Mouse (Mus musculus): ENCODE measurements at regions not wholly inside any gene's neighbourhood (a gene's known extent, or its start where the extent isn't known, plus 50 kb on each side); places are given as distances from the start of the nearest gene placed in this dataset.

GRCm38 (mm10) chr13:110897621-110898020 lies 357.2 kb upstream of the Actbl2 start:
- no peak for DNase-seq

DNA sequence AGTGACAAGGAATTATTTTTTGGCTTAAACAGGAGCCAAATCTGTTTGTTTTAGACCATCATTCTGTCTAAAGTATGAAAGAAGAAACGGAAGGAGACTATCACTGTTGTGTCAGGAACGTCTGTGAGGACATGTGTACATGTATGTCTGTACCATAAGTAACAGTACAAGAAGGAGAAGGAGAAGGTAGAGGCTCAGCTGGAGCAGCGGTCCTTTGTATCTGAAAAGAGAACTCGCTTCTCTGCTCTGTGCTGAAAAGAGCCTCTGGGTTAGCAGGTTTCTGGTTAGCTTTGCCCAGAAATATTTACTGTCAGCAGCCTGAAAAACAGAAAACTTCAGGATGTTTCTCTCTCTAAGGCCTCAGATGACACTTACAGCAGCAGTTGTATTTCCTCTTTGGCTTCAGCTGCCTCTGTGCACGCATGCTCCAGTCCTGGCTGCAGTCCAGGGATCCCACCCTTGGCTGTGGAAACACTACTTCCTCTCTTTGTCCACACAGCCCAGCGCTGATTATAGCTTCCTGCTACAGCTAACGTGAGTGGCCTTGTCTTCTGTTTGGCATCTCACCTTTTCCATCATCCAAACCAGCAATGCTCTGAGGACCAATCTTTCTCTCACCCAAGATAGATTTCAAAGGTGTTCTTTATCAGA lies 351.7 kb upstream of the Actbl2 start:
- DNase-seq, result peak; percentile 84

- DNase-seq, result peak; percentile 74
Observed at GRCm38 (mm10) chr13:110907319-110907955, 347.4 kb upstream of the Actbl2 start.

- DNase-seq, result no peak
Observed at GRCm38 (mm10) chr13:110911866-110912265, 342.9 kb upstream of the Actbl2 start.

DNA sequence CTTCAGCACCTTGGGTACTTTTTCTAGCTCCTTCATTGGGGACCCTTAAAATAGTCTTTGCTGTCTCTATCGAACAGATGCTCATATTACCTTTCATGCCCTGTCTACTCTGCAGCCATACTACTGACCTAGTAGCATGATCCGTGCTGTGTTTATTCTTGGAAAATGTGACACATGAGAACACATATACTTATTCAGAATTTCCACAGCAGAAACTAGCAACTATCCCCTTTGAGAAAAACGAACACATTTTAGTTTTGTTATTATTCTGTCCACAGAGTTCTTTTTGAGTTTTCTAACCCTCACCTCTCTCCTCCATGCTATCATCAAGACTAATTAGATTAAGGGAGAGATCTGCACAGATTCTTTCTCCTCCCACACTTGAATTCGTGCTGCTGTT lies 341.6 kb upstream of the Actbl2 start:
- no peak for DNase-seq

GRCm38 (mm10) chr13:110913687-110914086 lies 341.1 kb upstream of the Actbl2 start:
- no peak for DNase-seq

GRCm38 (mm10) chr13:110915161-110915560 lies 339.7 kb upstream of the Actbl2 start:
- no peak for DNase-seq

DNA sequence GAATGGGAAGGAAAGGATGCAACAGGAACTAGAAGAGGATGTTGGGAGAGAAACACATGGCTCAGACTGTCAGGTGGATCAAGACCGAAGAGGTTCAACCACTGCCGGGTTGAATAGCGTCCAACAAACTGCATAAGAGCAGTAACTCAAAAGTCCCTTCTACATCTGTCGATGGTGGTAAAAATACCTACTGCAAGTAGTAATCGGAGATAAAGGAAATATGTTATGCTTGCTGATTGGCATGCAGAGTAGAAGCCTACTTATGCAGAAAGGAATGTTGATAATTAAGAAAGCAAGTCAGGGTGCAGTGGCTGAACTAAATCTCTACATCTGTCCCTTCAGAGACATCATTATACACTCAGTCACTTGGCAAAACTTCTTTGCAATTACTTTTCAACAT lies 330.9 kb upstream of the Actbl2 start:
- DNase-seq, result no peak

DNA sequence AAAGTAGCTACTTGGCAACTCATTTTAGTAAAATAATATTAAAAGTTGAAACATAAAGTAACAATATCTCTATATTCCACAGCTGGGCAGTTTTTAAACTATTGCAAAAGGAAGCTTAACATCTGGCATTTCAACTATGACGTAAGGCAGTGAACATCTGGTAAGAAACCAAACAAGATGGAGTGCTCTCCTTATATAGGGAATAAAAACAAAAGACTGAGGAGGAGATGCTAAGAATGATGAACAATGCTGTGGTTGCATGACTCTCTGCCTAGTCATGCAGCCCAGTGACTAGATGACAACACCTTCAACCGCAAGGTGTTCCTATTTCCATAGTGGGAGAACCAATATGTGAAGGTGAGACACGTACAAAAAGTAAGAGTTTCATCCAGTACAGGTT lies 329.9 kb upstream of the Actbl2 start:
- DNase-seq, result no peak

DNA sequence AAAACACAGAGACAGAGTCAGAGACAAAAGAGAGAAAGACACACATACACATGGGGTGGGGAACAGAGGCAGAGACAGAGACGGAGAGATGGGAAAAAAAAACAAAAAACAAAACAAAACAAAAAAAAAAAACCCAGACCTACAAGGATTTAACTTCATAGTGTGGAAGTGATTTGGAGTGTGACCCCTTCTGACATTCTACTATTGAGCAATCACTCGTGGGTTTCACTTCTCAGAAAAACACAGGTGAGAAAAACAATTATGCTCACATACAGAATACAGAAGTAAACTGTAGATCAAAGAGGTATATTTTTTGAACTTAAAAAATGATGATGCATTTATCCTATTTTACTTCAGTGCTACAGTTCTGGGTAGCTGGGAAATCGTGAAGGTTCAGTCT lies 326.7 kb upstream of the Actbl2 start:
- no peak for DNase-seq

- no peak for DNase-seq
Observed at GRCm38 (mm10) chr13:110928894-110929293, 325.9 kb upstream of the Actbl2 start.

DNA sequence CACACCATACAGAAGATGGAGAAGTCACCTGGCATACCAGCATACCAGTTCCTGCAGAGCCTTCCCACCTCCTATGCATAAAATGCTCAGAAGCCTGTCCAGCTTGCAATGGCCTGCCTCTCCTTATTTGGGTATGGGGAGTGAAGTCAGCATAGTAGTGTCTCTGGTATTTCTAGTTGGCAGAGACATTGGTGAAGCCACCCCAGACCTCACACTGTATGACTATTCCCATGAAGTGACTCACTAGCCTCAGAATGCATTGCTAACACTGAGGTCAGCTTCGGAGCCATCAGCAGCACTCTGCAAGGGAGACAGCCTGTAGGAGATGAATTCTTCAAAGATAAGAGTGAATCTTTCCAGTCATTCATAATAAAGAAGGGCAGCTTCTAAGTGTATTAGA lies 325.2 kb upstream of the Actbl2 start:
- peak; percentile 5 for DNase-seq

DNA sequence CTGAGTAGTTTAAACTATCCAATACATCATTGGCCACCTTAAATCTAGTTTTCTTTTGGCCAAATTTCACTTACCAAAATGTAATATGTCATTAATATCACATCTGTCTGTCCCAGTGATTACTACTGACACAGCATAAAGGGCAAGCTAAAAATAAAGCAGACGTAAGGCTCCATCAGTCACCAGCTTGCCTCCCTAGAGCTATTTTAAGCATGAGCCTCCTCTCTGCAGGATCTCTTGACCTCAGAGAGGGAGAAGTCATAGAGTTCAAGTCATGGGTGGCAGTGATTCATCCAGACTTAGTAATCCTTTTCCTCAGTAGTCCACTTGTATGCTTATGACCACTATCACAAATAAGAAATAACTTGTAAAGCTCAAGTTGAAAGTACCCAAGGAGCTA lies 313.2 kb upstream of the Actbl2 start:
- DNase-seq, result no peak

DNA sequence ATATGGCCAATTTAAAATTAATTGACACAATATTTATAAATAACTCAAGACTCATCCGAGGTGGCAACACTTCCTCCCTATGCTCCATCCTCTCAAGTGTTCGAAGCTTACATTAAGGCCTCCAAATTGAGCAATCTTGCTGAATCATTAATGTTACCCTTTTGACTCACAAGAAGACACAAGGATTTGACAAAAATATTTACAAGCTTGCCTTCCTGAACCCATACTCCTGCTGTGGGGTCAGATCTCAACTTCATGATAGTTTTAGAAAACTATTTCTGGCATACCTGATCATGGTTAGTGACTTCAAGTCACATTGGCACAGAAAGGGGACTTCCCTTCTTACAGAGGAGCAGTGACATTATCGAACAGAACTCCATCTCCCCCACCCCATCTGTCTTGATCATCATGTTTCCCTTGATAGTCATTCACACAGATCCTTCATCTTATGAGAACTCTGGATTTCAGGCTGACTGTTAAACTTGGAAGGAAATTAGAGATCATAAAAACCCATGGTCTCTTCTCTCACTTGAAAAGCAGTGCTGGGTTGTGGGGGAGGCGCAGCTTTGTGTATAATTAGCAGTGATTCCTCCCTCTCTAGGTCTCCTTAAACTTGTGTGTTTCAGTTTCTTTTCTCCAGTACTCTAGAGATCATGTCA lies 311.7 kb upstream of the Actbl2 start:
- no peak for DNase-seq

DNA sequence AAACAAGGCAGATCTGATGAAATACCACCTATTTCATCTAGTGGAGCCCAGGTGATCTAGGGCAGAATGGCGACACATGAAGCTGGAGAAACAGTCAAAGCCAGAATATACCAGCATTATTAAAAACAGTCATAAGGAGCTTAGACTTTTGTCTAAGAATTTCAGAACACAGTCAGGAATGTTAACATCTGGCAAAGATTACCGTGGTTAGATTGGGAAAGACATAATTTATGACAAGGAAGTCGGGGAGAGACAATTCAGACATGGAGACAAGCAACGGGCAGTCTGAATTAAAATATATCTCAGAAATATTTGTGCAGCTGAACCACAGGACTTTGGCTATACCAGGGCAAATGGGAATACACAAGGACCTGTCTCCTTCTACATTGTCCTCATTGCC lies 310.8 kb upstream of the Actbl2 start:
- no peak for DNase-seq

DNA sequence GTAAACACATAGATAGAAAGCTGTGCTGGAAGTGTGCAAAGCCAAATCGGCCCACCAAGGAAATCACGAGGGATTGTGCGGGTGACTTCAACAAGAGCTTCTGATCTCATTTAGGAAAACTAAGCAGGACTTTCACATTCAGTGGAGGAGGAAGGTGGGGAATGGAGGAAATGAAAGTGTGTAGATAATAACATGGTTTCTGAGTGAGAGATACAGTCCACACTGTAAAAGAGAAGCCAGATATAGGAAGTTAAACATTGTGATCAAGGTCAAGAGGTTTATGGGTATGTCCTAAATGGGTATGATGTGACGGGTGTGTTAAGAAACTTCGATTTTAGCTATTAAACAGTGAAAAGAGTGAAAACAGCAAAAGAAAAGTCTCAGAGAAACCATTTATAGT lies 310.1 kb upstream of the Actbl2 start:
- DNase-seq, result no peak

DNA sequence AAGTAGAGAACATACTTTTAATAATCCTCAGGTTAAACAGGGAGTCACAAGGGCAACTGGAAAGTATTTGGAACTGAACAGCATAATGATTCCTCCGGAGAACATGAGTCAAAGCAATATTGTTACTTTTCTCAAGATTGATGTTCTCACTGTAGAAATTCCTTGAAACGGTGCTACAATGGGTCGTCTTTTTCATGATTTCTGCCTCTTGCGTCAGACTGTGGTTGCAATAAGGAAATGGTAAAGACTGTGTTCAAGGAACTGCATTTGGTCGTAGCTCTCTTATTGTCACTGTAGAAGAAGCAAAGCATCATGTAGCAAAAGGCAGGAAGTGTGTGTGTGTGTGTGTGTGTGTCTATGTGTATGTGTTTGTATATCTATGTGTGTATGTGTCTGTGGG lies 294.6 kb upstream of the Actbl2 start:
- DNase-seq, result no peak

DNA sequence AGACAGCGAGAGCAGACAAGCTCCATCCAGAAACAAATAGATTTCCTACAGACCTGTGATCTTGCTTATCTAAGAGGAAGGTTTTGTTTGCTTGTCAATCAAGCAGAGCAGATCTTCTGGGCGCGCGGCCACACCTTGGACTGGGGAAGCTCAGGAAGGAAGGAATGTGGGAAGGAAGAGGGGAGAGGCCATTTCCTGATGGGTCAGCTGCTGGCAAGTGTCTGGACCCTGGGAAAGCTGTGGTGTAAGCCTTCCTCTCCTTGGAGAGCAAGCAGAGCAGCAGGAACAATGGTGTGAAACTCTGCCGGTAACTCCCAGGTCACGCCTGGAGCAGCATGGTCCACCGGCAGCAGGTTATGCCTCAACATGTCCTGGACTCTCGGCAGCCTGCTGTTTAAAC lies 287.7 kb upstream of the Actbl2 start:
- peak; percentile 8 for DNase-seq

DNA sequence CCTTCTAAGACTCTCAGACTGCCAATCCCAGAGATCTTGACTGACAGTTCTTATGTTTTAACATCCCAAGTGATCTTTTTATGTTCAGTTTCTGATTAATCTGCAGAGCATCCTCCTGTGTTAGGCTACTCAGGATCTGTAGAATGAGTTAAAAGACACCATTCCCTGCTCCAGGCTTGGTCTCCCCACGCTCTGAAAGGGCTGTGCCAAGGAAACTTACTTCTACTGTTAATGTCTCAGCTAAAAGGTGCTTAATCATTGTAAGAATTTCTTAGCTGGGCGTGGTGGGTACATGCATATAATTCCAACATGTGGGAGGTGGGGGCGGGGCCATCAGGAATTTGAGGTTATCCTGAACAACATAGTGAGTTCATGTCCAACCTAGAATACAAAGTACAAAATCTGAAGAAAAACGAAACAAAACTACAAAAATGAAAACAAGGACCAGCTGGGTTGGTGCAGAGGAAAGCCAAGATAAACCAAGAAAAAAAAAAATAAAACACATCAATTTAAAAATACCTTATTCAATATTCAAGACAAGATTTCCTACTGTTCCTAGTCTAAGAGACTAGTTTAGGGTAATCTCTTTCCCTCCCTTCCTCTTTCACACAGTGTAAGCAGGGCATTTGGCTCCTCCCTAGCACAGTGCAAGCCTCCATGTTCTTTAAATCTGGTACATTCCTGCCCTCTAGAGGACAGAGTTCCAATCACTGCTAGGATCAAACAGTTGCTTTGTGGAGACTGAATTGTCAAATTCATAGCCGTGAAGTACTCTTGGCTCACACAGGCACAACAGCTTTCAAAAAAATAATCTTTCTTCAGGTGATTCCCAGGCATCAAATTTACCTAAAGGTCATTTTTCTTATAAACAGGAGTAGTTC lies 286.9 kb upstream of the Actbl2 start:
- DNase-seq, result peak; percentile 41

DNA sequence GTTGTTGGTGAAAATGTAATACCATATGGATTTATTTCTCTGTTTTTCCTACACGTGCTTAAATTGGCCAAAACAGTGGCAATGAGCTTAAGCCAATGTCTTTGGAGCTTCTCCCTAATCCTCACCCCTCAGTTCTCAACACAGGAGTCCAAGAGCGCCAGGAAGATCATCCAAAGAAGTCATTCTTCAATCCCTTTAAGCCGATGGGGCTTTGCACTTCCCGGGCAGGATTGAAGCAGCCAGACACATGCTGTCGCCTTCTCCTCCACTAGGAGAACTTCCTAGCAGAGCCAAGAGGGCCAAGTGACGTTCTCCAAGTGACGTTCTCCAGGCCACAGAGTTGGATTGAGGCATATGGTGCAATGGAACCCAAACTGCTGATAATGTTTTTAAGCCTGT lies 286.3 kb upstream of the Actbl2 start:
- peak; percentile 10 for DNase-seq

GRCm38 (mm10) chr13:110977379-110977778 lies 277.4 kb upstream of the Actbl2 start:
- DNase-seq, result no peak

GRCm38 (mm10) chr13:110978022-110978421 lies 276.8 kb upstream of the Actbl2 start:
- DNase-seq, result no peak

- DNase-seq, result no peak
Observed at GRCm38 (mm10) chr13:110990677-110991076, 264.1 kb upstream of the Actbl2 start.
